Mouse (Mus musculus): ENCODE data around the gene Tyrp1. TPM values are rescaled to one million over a fixed set of nuclear protein-coding genes. Genes with fewer than 3 reads are reported as not detected.

Tyrp1 gene
- not detected in 2 replicates for polyA plus RNA-seq (2015; fragmentation: Nextera tagmentation; extraction: Ambion mirVana)

GRCm38 (mm10) chr4:80834050-80834449 is at the start of gene Tyrp1:
Gene Tyrp1, plus strand, starts transcription at chr4:80834123.
- Histone ChIP-seq H3K27me3 (replicated peaks) (no peaks in the 10 kb centered on the region), H3K27ac (replicated peaks) (no peak within 1 kb of the TSS), H3K9me3 (no peaks in the 10 kb centered on the region), H3K36me3 (no peaks in the 10 kb centered on the region), H3K9ac (no peak within 1 kb of the TSS), H3K4me1 (no peaks in the 10 kb centered on the region), H3K4me2 (no peak within 1 kb of the TSS), H3K4me3 (no peak within 1 kb of the TSS)
- ATAC-seq (ENCODE audit: extremely low read depth, insufficient number of reproducible peaks, low FRiP score, low TSS enrichment) = no peak
- WGBS = 40% methylated on average over 3 of the region's 3 CpGs

GRCm38 (mm10) chr4:80788339-80788738 is 45.6 kb upstream of the Tyrp1 start:
- no peak overlapping the region for H3K4me2 ChIP-seq
- H3K27ac ChIP-seq (replicated peaks) = no peak overlapping the region
- no peaks in the 10 kb centered on the region for H3K4me1 ChIP-seq
- H3K9ac ChIP-seq = no peak overlapping the region
- ATAC-seq (ENCODE audit: extremely low read depth, insufficient number of reproducible peaks, low FRiP score, low TSS enrichment) = no peak
- no peaks in the 10 kb centered on the region for H3K9me3 ChIP-seq
- H3K27me3 ChIP-seq (replicated peaks) = no peaks in the 10 kb centered on the region
- 87% methylated on average over 1 of the region's 1 CpGs for WGBS
- H3K36me3 ChIP-seq = no peaks in the 10 kb centered on the region
- H3K4me3 ChIP-seq = no peak overlapping the region

- no peak for ATAC-seq (ENCODE audit: extremely low read depth, insufficient number of reproducible peaks, low FRiP score, low TSS enrichment)
- Histone ChIP-seq H3K4me3 (no peak overlapping the region), H3K4me1 (no peaks in the 10 kb centered on the region), H3K9ac (no peak overlapping the region), H3K9me3 (no peaks in the 10 kb centered on the region), H3K36me3 (no peaks in the 10 kb centered on the region), H3K27me3 (replicated peaks) (no peaks in the 10 kb centered on the region), H3K27ac (replicated peaks) (no peak overlapping the region), H3K4me2 (no peak overlapping the region)
These were observed 14.4 kb upstream of the Tyrp1 start for GRCm38 (mm10) chr4:80819511-80819910.

- ATAC-seq (ENCODE audit: extremely low read depth, insufficient number of reproducible peaks, low FRiP score, low TSS enrichment) = no peak
- WGBS = 66% methylated on average over 3 of the region's 3 CpGs
- Histone ChIP-seq H3K27ac (replicated peaks) (no peak overlapping the region), H3K36me3 (no peaks in the 10 kb centered on the region), H3K4me3 (no peak overlapping the region), H3K4me1 (no peaks in the 10 kb centered on the region), H3K9me3 (no peaks in the 10 kb centered on the region), H3K27me3 (replicated peaks) (no peaks in the 10 kb centered on the region), H3K9ac (no peak overlapping the region), H3K4me2 (no peak overlapping the region)
These were observed 12.0 kb upstream of the Tyrp1 start for GRCm38 (mm10) chr4:80821945-80822344.

- no peak for ATAC-seq (ENCODE audit: extremely low read depth, insufficient number of reproducible peaks, low FRiP score, low TSS enrichment)
- no peaks in the 10 kb centered on the region for H3K36me3 ChIP-seq
- H3K4me3 ChIP-seq = no peak overlapping the region
- no peaks in the 10 kb centered on the region for H3K27me3 ChIP-seq (replicated peaks)
- no peaks in the 10 kb centered on the region for H3K9me3 ChIP-seq
- no peak overlapping the region for H3K4me2 ChIP-seq
- no peak overlapping the region for H3K27ac ChIP-seq (replicated peaks)
- H3K9ac ChIP-seq = no peak overlapping the region
- WGBS = 48% methylated on average over 2 of the region's 2 CpGs
- H3K4me1 ChIP-seq = no peaks in the 10 kb centered on the region
These were observed 5.7 kb upstream of the Tyrp1 start for GRCm38 (mm10) chr4:80828232-80828631.

- H3K27me3 ChIP-seq (replicated peaks) = no peaks in the 10 kb centered on the region
- H3K9ac ChIP-seq = no peak overlapping the region
- no peak overlapping the region for H3K27ac ChIP-seq (replicated peaks)
- ATAC-seq (ENCODE audit: extremely low read depth, insufficient number of reproducible peaks, low FRiP score, low TSS enrichment) = no peak
- H3K4me1 ChIP-seq = 0 out of 2 replicates have a peak, but pooled peaks cover 3% of the 10 kb centered on the region
- H3K4me3 ChIP-seq = no peak overlapping the region
- H3K9me3 ChIP-seq = no peaks in the 10 kb centered on the region
- WGBS = 62% methylated on average over 4 of the region's 4 CpGs
- H3K36me3 ChIP-seq = no peaks in the 10 kb centered on the region
- no peak overlapping the region for H3K4me2 ChIP-seq
These were observed 5.4 kb downstream of the Tyrp1 start for GRCm38 (mm10) chr4:80839317-80839716.

GRCm38 (mm10) chr4:80841980-80842379 is 8.1 kb downstream of the Tyrp1 start:
- ATAC-seq (ENCODE audit: extremely low read depth, insufficient number of reproducible peaks, low FRiP score, low TSS enrichment) = no peak
- Histone ChIP-seq H3K4me3 (no peak overlapping the region), H3K9ac (no peak overlapping the region), H3K9me3 (no peaks in the 10 kb centered on the region), H3K36me3 (no peaks in the 10 kb centered on the region), H3K4me1 (0 out of 2 replicates have a peak, but pooled peaks cover 3% of the 10 kb centered on the region), H3K27ac (replicated peaks) (no peak overlapping the region), H3K27me3 (replicated peaks) (no peaks in the 10 kb centered on the region), H3K4me2 (no peak overlapping the region)
- 70% methylated on average over 1 of the region's 1 CpGs for WGBS

GRCm38 (mm10) chr4:80843752-80844151 is 9.8 kb downstream of the Tyrp1 start:
- H3K4me3 ChIP-seq = no peak overlapping the region
- H3K36me3 ChIP-seq = no peaks in the 10 kb centered on the region
- no peaks in the 10 kb centered on the region for H3K9me3 ChIP-seq
- H3K27ac ChIP-seq (replicated peaks) = no peak overlapping the region
- H3K9ac ChIP-seq = no peak overlapping the region
- no peak overlapping the region for H3K4me2 ChIP-seq
- H3K27me3 ChIP-seq (replicated peaks) = no peaks in the 10 kb centered on the region
- ATAC-seq (ENCODE audit: extremely low read depth, insufficient number of reproducible peaks, low FRiP score, low TSS enrichment) = no peak
- 0 out of 2 replicates have a peak, but pooled peaks cover 3% of the 10 kb centered on the region for H3K4me1 ChIP-seq

- H3K27ac ChIP-seq (replicated peaks) = no peak overlapping the region
- no peak overlapping the region for H3K4me2 ChIP-seq
- no peak overlapping the region for H3K4me3 ChIP-seq
- H3K4me1 ChIP-seq = 0 out of 2 replicates have a peak, but pooled peaks cover 2% of the 10 kb centered on the region
- WGBS = 53% methylated on average over 3 of the region's 3 CpGs
- no peaks in the 10 kb centered on the region for H3K9me3 ChIP-seq
- H3K9ac ChIP-seq = no peak overlapping the region
- no peak for ATAC-seq (ENCODE audit: extremely low read depth, insufficient number of reproducible peaks, low FRiP score, low TSS enrichment)
- no peaks in the 10 kb centered on the region for H3K27me3 ChIP-seq (replicated peaks)
- H3K36me3 ChIP-seq = no peaks in the 10 kb centered on the region
These were observed 12.1 kb downstream of the Tyrp1 start for GRCm38 (mm10) chr4:80846052-80846451.

- Histone ChIP-seq H3K36me3 (no peaks in the 10 kb centered on the region), H3K9me3 (no peaks in the 10 kb centered on the region), H3K27me3 (replicated peaks) (no peaks in the 10 kb centered on the region), H3K4me2 (no peak overlapping the region), H3K9ac (no peak overlapping the region), H3K4me3 (no peak overlapping the region), H3K4me1 (no peaks in the 10 kb centered on the region), H3K27ac (replicated peaks) (no peak overlapping the region)
- no peak for ATAC-seq (ENCODE audit: extremely low read depth, insufficient number of reproducible peaks, low FRiP score, low TSS enrichment)
- WGBS = 65% methylated on average over 7 of the region's 7 CpGs
These were observed 18.9 kb downstream of the Tyrp1 start for GRCm38 (mm10) chr4:80852590-80853425.

- H3K9me3 ChIP-seq = no peaks in the 10 kb centered on the region
- H3K27me3 ChIP-seq (replicated peaks) = no peaks in the 10 kb centered on the region
- 64% methylated on average over 9 of the region's 9 CpGs for WGBS
- no peak for ATAC-seq (ENCODE audit: extremely low read depth, insufficient number of reproducible peaks, low FRiP score, low TSS enrichment)
- H3K4me3 ChIP-seq = no peak overlapping the region
- H3K36me3 ChIP-seq = no peaks in the 10 kb centered on the region
- H3K27ac ChIP-seq (replicated peaks) = no peak overlapping the region
- H3K4me2 ChIP-seq = no peak overlapping the region
- H3K9ac ChIP-seq = no peak overlapping the region
- H3K4me1 ChIP-seq = no peaks in the 10 kb centered on the region
These were observed 21.6 kb downstream of the Tyrp1 start for GRCm38 (mm10) chr4:80855495-80855894.

- H3K4me2 ChIP-seq = no peak overlapping the region
- H3K9me3 ChIP-seq = no peaks in the 10 kb centered on the region
- no peaks in the 10 kb centered on the region for H3K36me3 ChIP-seq
- no peak overlapping the region for H3K4me3 ChIP-seq
- no peaks in the 10 kb centered on the region for H3K27me3 ChIP-seq (replicated peaks)
- H3K27ac ChIP-seq (replicated peaks) = no peak overlapping the region
- 0 out of 2 replicates have a peak, but pooled peaks cover 3% of the 10 kb centered on the region for H3K4me1 ChIP-seq
- 78% methylated on average over 9 of the region's 9 CpGs for WGBS
- ATAC-seq (ENCODE audit: extremely low read depth, insufficient number of reproducible peaks, low FRiP score, low TSS enrichment) = no peak
- H3K9ac ChIP-seq = no peak overlapping the region
These were observed 29.0 kb downstream of the Tyrp1 start for GRCm38 (mm10) chr4:80862962-80863361.
